Mouse (Mus musculus) C2C12 (cell line): ENCODE data around the gene Dpy19l3.
A peak's percentile ranks its signal among the peaks of the same experiment; 100 is the strongest.

Experiments used
- CEBPB ChIP-seq: IDR thresholded peaks from one replicate; pipeline ENCODE4 v1.6.1; 2011; ENCODE audit warnings: low read depth, mild to moderate bottlenecking, control low read depth, moderate library complexity
- CTCF ChIP-seq: IDR thresholded peaks from one replicate; pipeline ENCODE4 v1.5.1; 2011; ENCODE audit not compliant: control insufficient read depth, insufficient read depth, insufficient read length
- MYOD1 ChIP-seq: IDR thresholded peaks from one replicate; pipeline ENCODE4 v1.6.1; 2011; ENCODE audit warnings: low read depth; ENCODE audit not compliant: control insufficient read depth, insufficient read length
- MYOG ChIP-seq: IDR thresholded peaks from one replicate; pipeline ENCODE4 v1.6.1; 2011; ENCODE audit not compliant: control insufficient read depth, insufficient read length; ENCODE audit errors: extremely low read depth

DNA sequence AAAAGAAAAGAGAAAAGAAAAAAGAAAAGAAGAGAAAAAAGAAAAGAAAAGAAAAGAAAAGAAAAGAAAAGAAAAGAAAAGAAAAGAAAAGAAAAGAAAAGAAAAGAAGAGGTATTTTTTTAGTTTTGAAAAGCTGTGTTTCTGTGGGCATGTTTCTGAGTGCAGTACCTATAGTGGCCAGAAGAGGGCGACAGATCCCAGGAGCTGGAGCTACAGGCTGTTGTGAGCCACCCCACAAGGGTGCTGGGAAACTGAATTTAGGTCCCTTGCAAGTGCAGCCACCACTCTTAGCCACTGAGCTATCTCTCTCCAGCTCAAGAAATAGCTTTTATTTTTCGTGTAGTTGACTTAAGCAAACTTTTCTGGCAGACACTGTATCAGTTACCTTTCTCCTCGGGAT lies 95.1 kb downstream of the Dpy19l3 start:
- peak; percentile 8 for TF ChIP-seq CTCF
- no peak for TF ChIP-seq MYOD1
- TF ChIP-seq CEBPB, result no peak
- no peak for TF ChIP-seq MYOG
